ENCODE assay signal across 24 mouse cellular contexts in the genomic region with DNA sequence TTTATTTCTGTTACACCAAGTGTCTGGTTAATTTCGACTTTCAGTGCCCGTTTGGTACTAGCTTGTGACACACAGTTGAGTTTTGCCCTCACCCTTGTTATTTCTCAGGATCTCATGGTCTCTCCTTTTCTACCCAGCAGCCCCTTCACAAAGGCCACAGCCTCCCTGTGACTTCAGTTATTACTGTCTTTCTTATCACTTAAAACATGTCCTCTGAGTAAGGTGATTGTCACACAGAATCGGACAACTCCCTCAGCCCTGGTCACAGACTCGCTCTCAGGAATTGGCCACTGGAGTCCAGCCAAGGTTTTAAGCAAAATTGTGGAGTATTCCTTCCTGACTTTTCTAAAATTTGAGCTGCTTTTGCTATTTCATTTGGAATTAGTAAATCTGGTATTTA.
"Had no signal": no experiment of that assay in that cellular context is flagged by ENCODE, and none has a peak within 500 bp of the region (broad histone marks: within the 10 kb centered on the region; RNA-seq: fewer than 3 reads in every experiment).

No protein-coding gene starts in this region.

- H3K9ac ChIP-seq: heart, embryonic 13.5 days; heart, embryonic 15.5 days; hindbrain, embryonic 13.5 days; hindbrain, embryonic 15.5 days; kidney, embryonic 15.5 days; limb, embryonic 12.5 days had no signal

- DNase-seq: gastrocnemius, postnatal 14 days; gastrocnemius, postnatal 36 days; heart, adult 11 months; heart, adult 2 months; heart, postnatal 14 days; heart, postnatal 36 days; kidney, adult 11 months; kidney, adult 2 months; kidney, adult 9 months; kidney, postnatal 14 days; kidney, postnatal 4 days had no signal

- H3K27me3 ChIP-seq: heart, embryonic 13.5 days; heart, embryonic 15.5 days; hindbrain, embryonic 13.5 days; hindbrain, embryonic 15.5 days; kidney, embryonic 15.5 days; limb, embryonic 12.5 days had no signal

- H3K9me3 ChIP-seq: heart, embryonic 13.5 days; heart, embryonic 15.5 days; hindbrain, embryonic 13.5 days; hindbrain, embryonic 15.5 days; kidney, embryonic 15.5 days; limb, embryonic 10.5 days; limb, embryonic 12.5 days had no signal

- H3K4me3 ChIP-seq: heart, adult 2 months; heart, embryonic 13.5 days; heart, embryonic 15.5 days; hindbrain, embryonic 13.5 days; hindbrain, embryonic 15.5 days; kidney, embryonic 15.5 days; layer of hippocampus, adult 2 months; left cerebral cortex, adult 2 months; limb, embryonic 10.5 days; limb, embryonic 12.5 days had no signal

- H3K4me1 ChIP-seq: limb, embryonic 10.5 days; limb, embryonic 12.5 days had no signal

- H3K27ac ChIP-seq: heart, adult 2 months; heart, embryonic 13.5 days; heart, embryonic 15.5 days; hindbrain, embryonic 13.5 days; hindbrain, embryonic 15.5 days; hindbrain, postnatal 0 days; kidney, embryonic 15.5 days; kidney, postnatal 0 days; layer of hippocampus, adult 2 months; left cerebral cortex, adult 2 months; limb, embryonic 10.5 days; limb, embryonic 12.5 days had no signal

- ATAC-seq: hindbrain, postnatal 0 days; intestine, embryonic 16.5 days had no signal

- H3K4me2 ChIP-seq: heart, embryonic 11.5 days; heart, embryonic 13.5 days; heart, embryonic 15.5 days; hindbrain, embryonic 13.5 days; hindbrain, embryonic 15.5 days; kidney, embryonic 15.5 days; limb, embryonic 12.5 days had no signal
